Mouse (Mus musculus): ENCODE results near the gene Hus1. TPM values are rescaled to one million over a fixed set of nuclear protein-coding genes. Genes with fewer than 3 reads are reported as not detected.
A peak's percentile ranks its signal among the peaks of the same experiment; 100 is the strongest.

Hus1 gene
- total RNA-seq (2021): 10 to 100 TPM; 10.4 to 10.7 TPM
- long read RNA-seq, experiment 1, full-length matches to known transcripts: 1 of 5 reads
- long read RNA-seq, experiment 1, partial matches to known transcripts: 0 of 5 reads
- long read RNA-seq, experiment 1, other reads (novel, unspliced or antisense): 4 of 5 reads
- long read RNA-seq, experiment 2, partial matches to known transcripts: 1 of 1 reads
- long read RNA-seq, experiment 2, other reads (novel, unspliced or antisense): 0 of 1 reads

- peak; percentile 91 to 95 for DNase-seq
Observed at GRCm38 (mm10) chr11:9010853-9011339, at the start of gene Hus1. Hus1 (minus strand) TSS chr11:9011191.

DNA sequence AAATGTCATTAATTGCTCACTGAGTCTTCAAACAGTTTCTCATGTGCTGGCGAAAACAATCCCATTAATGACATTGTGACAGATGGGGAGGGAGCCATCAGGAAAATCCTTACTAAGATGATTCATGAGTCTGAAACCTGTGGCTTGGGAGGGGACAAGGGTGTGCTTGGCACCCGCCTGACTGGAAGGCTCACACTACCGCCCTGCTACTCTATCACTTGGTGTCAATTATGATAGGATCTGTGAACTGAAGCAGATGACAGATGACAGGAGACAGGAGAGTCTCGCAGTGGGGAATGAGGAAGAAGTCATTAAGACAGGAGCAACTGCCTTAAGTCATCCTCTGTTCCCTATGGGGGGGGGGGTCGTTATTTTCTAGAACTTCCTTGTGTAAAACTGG is 49.5 kb upstream of the Hus1 start:
- no peak for DNase-seq

GRCm38 (mm10) chr11:9060029-9060428 is 49.0 kb upstream of the Hus1 start:
- DNase-seq: no peak

DNA sequence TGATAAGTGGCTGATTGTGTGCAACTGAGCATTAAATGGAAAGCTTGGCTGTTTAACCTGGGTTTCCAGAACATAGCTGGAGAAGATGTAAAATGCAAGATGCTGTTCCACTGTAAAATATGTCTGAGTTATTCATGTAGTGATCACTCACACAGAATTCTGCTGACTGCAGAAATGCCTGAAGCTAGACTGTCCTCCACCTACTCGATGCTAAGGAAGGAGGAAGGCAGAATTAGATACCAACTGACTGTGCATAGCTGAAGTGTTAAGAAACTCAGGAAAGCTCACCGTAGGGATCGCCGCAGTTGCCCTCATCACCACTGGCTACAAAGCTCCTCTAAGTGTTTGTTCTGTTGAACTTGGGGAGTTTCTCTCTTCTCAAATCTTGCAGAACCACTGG is 46.7 kb upstream of the Hus1 start:
- no peak for DNase-seq

GRCm38 (mm10) chr11:9056937-9057336 is 45.9 kb upstream of the Hus1 start:
- no peak for DNase-seq

GRCm38 (mm10) chr11:9051895-9052294 is 40.9 kb upstream of the Hus1 start:
- no peak for DNase-seq

DNA sequence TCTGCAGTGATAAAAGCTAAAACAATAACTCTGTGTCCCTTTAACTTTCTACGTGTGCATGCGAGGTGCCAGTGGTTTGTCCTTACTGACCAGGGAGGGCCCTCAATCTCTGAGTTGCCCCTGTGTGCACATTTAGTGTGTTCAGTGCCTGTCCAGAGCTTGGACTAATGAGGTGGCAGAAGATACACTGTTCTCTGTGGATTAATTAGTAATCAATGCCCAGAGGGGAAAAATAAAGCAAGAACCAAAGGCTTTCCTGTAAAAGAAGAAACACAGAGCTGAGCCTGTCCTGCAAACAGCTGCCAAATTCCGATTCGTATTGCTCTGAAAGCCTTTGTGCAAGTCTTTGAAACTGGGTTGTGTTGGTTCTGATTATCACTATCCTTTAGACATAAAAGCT is 39.2 kb upstream of the Hus1 start:
- DNase-seq: no peak

DNA sequence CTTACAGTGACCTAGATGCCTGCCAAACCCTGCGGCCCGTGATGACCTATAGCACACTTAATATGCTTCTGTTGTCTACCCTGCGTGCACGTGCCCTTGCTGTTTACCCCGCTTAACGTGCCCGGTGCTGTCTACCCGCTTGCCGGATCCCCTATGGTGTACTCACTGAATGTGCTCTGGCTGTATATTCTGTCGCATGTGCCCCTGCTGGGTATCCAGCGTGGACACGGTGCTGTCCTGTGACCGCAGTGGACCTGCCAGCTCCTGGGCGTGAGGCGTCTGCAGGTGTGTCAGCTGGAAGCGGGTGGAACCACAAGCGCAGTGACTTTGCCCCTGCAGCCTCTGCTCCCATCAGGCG is 37.7 kb upstream of the Hus1 start, which contains the start of gene Sun3:
TSS of gene Sun3 (minus strand) at position 289 of the 358 bp plus-strand sequence.
- DNase-seq: no peak

DNA sequence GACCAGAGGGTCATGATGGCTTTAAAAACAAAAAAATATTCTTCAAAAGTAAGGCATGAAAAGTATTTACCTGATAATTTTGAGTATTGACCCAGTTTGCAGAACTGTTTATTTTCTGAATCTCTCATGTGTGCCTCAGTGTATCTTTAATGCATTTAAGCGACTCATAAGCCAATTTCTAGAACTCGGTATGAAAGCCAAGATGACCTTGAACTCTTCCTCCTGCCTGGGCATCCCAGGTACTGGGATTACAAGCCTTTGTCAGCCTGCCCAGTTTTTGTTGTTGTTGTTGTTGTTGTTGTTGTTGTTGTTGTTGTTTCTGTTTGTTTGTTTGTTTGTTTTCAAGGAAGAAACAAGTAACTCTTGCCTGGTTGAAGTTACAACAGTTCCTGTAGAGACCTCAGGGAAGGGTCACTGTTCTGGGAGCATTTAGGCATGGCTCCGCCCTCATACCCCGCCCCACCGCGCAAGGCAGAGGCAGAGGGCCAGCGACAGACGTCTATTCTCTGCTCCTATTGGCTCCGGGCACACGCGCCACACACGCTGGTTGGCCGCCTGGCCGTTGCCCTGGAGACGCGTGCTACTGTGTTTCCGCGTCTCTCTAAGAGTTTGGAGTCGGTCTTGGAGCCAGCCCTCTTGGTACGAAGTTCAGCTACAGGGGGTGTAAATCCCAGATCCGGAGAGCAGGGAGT is 37.2 kb upstream of the Hus1 start, which contains the start of gene Gm11992:
TSS of gene Gm11992 (plus strand) at position 584 of the 692 bp plus-strand sequence.
- peak; percentile 83 to 85 for DNase-seq

- peak; percentile 65 to 70 for DNase-seq
Observed at GRCm38 (mm10) chr11:9047044-9047443, 36.1 kb upstream of the Hus1 start.

- peak in 1 of 2 experiments; percentile 6 for DNase-seq
Observed at GRCm38 (mm10) chr11:9046546-9046945, 35.6 kb upstream of the Hus1 start.

DNA sequence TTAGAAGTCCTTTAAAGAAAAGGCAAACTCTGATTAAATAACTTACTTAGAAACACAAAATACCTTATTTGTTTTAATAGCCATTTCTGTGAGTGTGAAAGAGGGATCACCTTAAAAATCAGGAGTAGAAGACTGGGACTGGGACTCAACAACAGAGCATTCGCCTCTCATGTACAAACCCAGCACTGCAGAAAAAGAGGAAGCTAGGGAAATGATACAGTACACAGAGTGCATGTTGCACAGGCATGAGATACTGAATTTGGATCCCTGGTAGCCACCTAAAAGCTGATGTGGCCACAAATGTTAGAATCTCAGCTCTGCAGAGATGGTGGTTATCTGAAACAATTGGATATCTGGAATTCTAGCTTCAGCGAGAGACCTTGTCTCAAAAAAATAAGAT is 20.5 kb upstream of the Hus1 start:
- DNase-seq: no peak

DNA sequence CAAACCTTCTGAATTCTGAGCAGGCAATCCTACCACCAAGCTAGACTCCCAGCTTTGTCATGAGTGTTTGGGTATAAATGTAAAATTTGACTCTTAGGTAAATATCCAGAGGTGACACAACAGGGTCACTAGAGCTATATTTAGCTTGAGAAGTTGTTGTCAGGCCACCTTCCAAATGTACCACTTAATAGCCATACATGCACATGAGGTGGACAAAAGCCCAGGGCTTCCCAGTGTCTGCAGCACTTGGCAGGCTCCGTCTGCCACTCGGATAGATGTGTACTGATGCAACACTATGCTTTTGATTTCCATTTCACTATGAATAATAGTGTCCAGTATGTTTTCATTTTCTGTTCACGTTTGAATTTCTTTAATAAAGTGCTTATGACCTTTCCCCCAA is 14.2 kb upstream of the Hus1 start:
- DNase-seq: peak; percentile 36 to 68

DNA sequence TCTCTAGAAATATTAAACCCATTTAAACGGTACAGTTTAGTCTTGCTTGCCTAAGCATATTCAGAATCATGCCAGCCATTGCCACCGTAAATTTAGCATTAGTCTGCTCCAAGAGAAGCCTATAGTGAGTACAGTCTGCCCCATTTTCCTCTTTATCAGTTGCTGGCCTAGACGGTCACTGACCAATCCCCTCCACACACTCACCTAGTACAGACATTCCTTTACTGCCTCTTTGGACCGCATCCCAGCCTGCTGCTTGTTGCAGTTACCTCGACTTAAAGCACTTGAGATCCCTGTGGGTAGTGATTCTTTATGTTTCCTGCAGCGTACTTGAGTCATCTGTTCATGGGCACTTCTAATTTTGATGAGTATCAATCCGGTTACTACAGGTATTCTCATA is 13.8 kb upstream of the Hus1 start:
- DNase-seq: peak; percentile 5 to 24

GRCm38 (mm10) chr11:9020207-9020606 is 9.2 kb upstream of the Hus1 start:
- DNase-seq: no peak

GRCm38 (mm10) chr11:9018491-9019267 is 7.7 kb upstream of the Hus1 start:
- peak; percentile 12 to 44 for DNase-seq

DNA sequence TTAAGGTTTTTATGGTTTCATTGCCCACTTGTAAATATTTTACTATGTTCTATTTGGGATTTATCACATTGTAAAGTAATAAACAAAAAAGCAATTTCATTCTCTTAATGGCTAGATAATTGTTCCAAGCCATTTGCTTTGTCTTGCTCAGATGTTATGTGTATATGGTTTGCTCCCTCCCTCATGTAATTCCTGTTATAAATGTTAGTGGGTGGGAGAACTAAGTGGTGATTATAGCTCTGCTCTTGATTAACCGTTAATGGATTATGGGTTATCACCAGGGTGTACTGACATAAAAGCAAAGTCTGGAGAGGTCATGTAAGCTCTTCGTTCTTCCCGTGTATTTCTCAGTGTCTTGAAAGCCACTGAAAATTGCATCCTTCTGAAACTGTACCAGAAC is 3.7 kb upstream of the Hus1 start:
- DNase-seq: no peak

DNA sequence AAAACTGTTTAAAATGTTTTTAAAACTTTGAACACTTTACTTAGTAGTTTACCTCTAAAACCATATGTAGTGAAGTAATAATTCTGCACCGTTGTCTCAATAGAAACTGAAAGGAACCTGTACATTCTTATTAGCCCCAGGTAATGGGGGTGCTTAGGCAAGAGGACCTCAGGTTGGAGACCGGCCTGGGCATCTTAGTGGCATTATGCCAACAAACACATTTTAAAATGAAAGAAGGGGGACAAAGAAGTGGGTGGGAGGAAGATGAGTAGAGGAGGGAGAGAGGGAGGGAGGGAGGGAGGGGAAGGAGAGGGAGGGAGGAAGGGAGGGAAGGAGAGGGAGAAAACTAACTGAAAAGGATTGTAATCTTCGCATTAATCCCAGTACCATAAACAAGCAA is 357 bp upstream of the Hus1 start:
- no peak for DNase-seq

- no peak for DNase-seq
Observed at GRCm38 (mm10) chr11:9010416-9010815, 575 bp downstream of the Hus1 start.

GRCm38 (mm10) chr11:9008761-9009160 is 2.2 kb downstream of the Hus1 start:
- DNase-seq: no peak

- DNase-seq: no peak
Observed at GRCm38 (mm10) chr11:8988084-8988483, 22.9 kb downstream of the Hus1 start.

DNA sequence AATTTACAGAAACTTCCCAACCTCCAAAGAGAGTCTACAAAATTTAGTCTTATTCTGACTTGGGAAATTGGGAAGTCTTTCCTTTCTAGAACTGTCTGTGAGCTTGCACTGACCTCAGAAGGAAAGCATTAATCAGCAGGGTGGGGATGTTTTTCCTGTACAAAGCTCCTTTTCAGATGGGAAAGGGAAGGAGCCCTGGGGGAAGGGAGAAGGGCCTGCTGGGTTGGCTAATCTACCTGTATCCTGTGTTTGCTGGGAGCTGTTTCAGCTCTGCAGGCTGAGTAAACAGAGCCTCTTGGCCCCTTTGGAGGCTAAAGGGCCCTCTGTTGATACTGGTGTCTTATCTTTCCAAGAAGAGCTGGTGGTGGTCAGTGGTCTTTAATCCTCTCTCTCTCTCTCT is 24.9 kb downstream of the Hus1 start:
- peak; percentile 11 to 25 for DNase-seq
